Mouse (Mus musculus): ENCODE results near the gene Zcchc24. TPM values are rescaled to one million over a fixed set of nuclear protein-coding genes. Genes with fewer than 3 reads are reported as not detected.

Zcchc24 gene
- polyA plus RNA-seq, 1 experiment from 2014 or later, result 14.2 TPM

DNA sequence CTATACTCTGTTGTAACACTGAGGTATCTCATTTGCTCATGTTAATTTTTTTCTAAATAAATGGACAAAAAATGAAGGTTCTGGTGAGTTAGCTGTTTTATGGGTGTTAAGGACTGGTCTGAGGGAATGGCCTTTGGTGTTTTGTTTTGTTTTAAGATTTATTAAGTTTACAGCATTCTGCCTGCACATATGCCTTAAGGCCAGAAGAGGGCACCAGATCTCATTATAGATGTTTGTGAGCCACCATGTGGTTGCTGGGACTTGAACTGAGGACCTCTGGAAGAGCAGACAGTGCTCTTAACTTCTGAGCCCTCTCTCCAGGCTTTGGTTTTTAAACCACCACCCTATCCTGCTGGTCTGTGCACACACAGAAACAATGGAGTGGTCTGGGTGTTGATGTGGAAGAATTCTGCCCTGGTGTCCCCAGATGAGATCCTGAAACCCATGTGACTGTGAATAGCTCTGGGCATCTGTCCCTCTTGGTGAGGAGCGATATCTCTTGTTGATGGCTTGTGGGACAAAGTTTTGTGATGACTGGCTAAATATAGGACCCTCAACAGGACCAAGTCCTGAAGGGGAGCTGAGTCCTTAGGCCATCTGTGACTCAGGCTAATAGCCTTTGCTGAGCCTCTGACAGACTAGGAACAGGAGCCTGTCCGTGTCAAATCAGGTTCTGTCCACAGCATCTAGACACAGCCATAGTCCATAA is 102.0 kb downstream of the Zcchc24 start:
- H3K9me3 ChIP-seq, result no peaks in the 10 kb centered on the region
- 93% methylated on average over 2 of the region's 2 CpGs for WGBS
- no peaks in the 10 kb centered on the region for H3K27me3 ChIP-seq
- no peak overlapping the region for H3K4me2 ChIP-seq
- no peak overlapping the region for H3K9ac ChIP-seq
- ATAC-seq (ENCODE audit: low FRiP score), result no peak
- H3K4me3 ChIP-seq (replicated peaks), result no peak overlapping the region
- H3K4me1 ChIP-seq, result no peaks in the 10 kb centered on the region
- no peak overlapping the region for H3K27ac ChIP-seq
- H3K36me3 ChIP-seq (replicated peaks), result peaks cover 45% of the 10 kb centered on the region

GRCm38 (mm10) chr14:25665314-25665970 is 103.4 kb downstream of the Zcchc24 start:
- Histone ChIP-seq H3K4me1 (no peaks in the 10 kb centered on the region), H3K4me2 (no peak overlapping the region), H3K4me3 (replicated peaks) (no peak overlapping the region), H3K9me3 (no peaks in the 10 kb centered on the region), H3K9ac (no peak overlapping the region), H3K36me3 (replicated peaks) (peaks cover 59% of the 10 kb centered on the region), H3K27me3 (no peaks in the 10 kb centered on the region), H3K27ac (0 out of 2 replicates have a peak overlapping the region, but pooled peaks have one; percentile 33)
- 0 out of 2 replicates have a peak, but pooled peaks have one; percentile 24 for ATAC-seq (ENCODE audit: low FRiP score)
- WGBS, result 71% methylated on average over 19 of the region's 19 CpGs

- H3K4me3 ChIP-seq (replicated peaks), result no peak overlapping the region
- no peaks in the 10 kb centered on the region for H3K9me3 ChIP-seq
- H3K9ac ChIP-seq, result no peak overlapping the region
- no peak overlapping the region for H3K4me2 ChIP-seq
- H3K27me3 ChIP-seq, result no peaks in the 10 kb centered on the region
- 79% methylated on average over 7 of the region's 7 CpGs for WGBS
- H3K27ac ChIP-seq, result 0 out of 2 replicates have a peak overlapping the region, but pooled peaks have one; percentile 21
- peaks cover 70% of the 10 kb centered on the region for H3K36me3 ChIP-seq (replicated peaks)
- no peaks in the 10 kb centered on the region for H3K4me1 ChIP-seq
- ATAC-seq (ENCODE audit: low FRiP score), result no peak
Observed at GRCm38 (mm10) chr14:25664310-25664695, 104.5 kb downstream of the Zcchc24 start.

- peaks cover 72% of the 10 kb centered on the region for H3K36me3 ChIP-seq (replicated peaks)
- no peaks in the 10 kb centered on the region for H3K4me1 ChIP-seq
- no peak overlapping the region for H3K9ac ChIP-seq
- H3K27me3 ChIP-seq, result no peaks in the 10 kb centered on the region
- no peaks in the 10 kb centered on the region for H3K9me3 ChIP-seq
- WGBS, result 88% methylated on average over 7 of the region's 7 CpGs
- no peak overlapping the region for H3K4me2 ChIP-seq
- peak overlapping the region; percentile 21; the same call in 1 of the 2 replicates for H3K27ac ChIP-seq
- no peak overlapping the region for H3K4me3 ChIP-seq (replicated peaks)
- no peak for ATAC-seq (ENCODE audit: low FRiP score)
Observed at GRCm38 (mm10) chr14:25663649-25664309, 105.1 kb downstream of the Zcchc24 start.

Other genes starting within 250 kb of the Zcchc24 start
- 32.4 and 35.6 TPM in 2 replicates for gene Ppif, start 74.9 kb downstream of the Zcchc24 start, polyA plus RNA-seq (2016; fragmentation: Nextera tagmentation; extraction: Ambion mirVana)
- 3.2 and 4.6 TPM in 2 replicates for gene Anxa11, start 73.1 kb upstream of the Zcchc24 start, polyA plus RNA-seq (2016; fragmentation: Nextera tagmentation; extraction: Ambion mirVana)
- gene Plac9a, start 134.1 kb upstream of the Zcchc24 start, polyA plus RNA-seq (2016; fragmentation: Nextera tagmentation; extraction: Ambion mirVana), result not detected in 2 replicates
- 1.1 and 2.7 TPM in 2 replicates for gene Tmem254a, start 158.6 kb upstream of the Zcchc24 start, polyA plus RNA-seq (2016; fragmentation: Nextera tagmentation; extraction: Ambion mirVana)
- not detected in 2 replicates for gene Cphx1, start 169.3 kb upstream of the Zcchc24 start, polyA plus RNA-seq (2016; fragmentation: Nextera tagmentation; extraction: Ambion mirVana)
- gene Duxbl1, start 209.5 kb upstream of the Zcchc24 start, polyA plus RNA-seq (2016; fragmentation: Nextera tagmentation; extraction: Ambion mirVana), result 3.6 and 5.6 TPM in 2 replicates